Mouse (Mus musculus): ENCODE measurements at regions not wholly inside any gene's neighbourhood (a gene's known extent, or its start where the extent isn't known, plus 50 kb on each side); places are given as distances from the start of the nearest gene placed in this dataset.

GRCm38 (mm10) chrX:36249428-36249827 lies 53.7 kb downstream of the Zcchc12 start:
- DNase-seq (ENCODE audit: low spot score in 2 of 2): no peak
- intact Hi-C loops (cut with DNase I): no loop called here

GRCm38 (mm10) chrX:36254904-36255303 lies 59.2 kb downstream of the Zcchc12 start:
- intact Hi-C loops (cut with DNase I): no loop called here

GRCm38 (mm10) chrX:36276685-36277084 lies 51.5 kb upstream of the Lonrf3 start:
- no peak for DNase-seq (ENCODE audit: low spot score in 2 of 2)
- intact Hi-C loops (cut with DNase I): no loop called here

More at GRCm38 (mm10) chrX:36254904-36255303, 59.2 kb downstream of the Zcchc12 start:
- DNase-seq (ENCODE audit: low spot score in 2 of 2): peak in 1 of 2 experiments; percentile 7
